Mouse (Mus musculus) cerebellum, adult 2 months (tissue): ENCODE results near the gene Gid8.

ENCODE experiments used
- CTCF ChIP-seq: fragments of 200-500 bp; IDR thresholded peaks from 2 replicates; pipeline ENCODE4 v1.5.1; 2011; ENCODE audit warnings: low read depth, mild to moderate bottlenecking, control low read depth, low read length, moderate library complexity, borderline replicate concordance; ENCODE audit not compliant: insufficient read depth
- POLR2A ChIP-seq: fragments of 200-500 bp; IDR thresholded peaks from 2 replicates; pipeline ENCODE4 v1.6.1; 2011; ENCODE audit warnings: low read length, control low read depth, borderline replicate concordance; ENCODE audit not compliant: insufficient read depth

GRCm38 (mm10) chr2:180660521-180660920 lies 49.4 kb upstream of the Gid8 start:
- TF ChIP-seq CTCF (no peak), POLR2A (no peak)
